Mouse (Mus musculus): ENCODE measurements around the gene Krt17.

DNA sequence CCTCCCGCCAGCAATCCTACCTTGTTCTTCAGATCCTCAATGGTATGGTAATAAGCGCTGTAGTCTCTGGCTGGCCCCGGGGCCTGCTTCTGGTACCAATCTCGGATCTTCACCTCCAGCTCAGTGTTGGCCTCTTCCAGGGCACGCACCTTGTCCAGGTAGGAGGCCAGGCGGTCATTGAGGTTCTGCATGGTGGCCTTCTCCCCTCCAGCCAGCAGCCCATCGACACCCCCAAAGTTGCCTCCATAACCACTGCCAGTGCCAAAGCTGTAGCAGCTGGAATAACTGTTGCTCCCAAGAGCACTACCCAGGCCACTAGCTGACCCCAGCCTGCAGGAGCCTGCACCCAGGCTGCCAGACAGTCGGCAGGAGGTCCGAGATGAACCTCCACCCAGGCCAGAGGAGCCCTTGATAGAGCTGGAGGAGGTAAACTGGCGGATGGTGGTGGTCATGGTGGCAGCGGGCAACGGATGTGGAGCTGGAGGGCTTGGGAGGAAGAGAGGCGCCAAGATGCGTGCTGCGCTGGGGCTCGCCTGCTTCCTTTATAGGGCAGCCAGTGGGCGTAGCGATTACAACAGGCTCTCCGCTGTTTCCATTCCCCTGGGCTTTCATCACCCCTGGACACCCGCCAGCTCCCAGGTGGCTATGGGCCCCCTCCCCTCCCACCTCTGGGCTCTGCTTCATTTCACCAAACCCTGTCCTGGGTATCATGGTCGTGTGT is at the start of gene Krt17:
- TF ChIP-seq POLR2AphosphoS2 (IDR thresholded peaks at IDR 0.05; ENCODE audit: insufficient read length, low read depth) (no peak), USF1 (IDR thresholded peaks at IDR 0.05; ENCODE audit: low read depth) (no peak), E2F4 (IDR thresholded peaks at IDR 0.05; ENCODE audit: insufficient read depth) (no peak), TCF12 (IDR thresholded peaks at IDR 0.05; ENCODE audit: insufficient read depth, poor library complexity, severe bottlenecking) (no peak), POLR2A (IDR thresholded peaks at IDR 0.05; ENCODE audit: insufficient read length, low read depth) (no peak), MAX (IDR thresholded peaks at IDR 0.05; ENCODE audit: low read depth) (no peak), CEBPB (IDR thresholded peaks at IDR 0.05; ENCODE audit: insufficient read depth, poor library complexity, severe bottlenecking) (no peak)

Data from myocyte (in vitro differentiated cells).